Mouse (Mus musculus) right cerebral cortex, postnatal 25 days (tissue): ENCODE results near the gene Nme1.

Source experiments
- DNase-seq: peaks from one replicate; pipeline ENCODE4 v3.0.0; 2022

The Nme1 gene

DNA sequence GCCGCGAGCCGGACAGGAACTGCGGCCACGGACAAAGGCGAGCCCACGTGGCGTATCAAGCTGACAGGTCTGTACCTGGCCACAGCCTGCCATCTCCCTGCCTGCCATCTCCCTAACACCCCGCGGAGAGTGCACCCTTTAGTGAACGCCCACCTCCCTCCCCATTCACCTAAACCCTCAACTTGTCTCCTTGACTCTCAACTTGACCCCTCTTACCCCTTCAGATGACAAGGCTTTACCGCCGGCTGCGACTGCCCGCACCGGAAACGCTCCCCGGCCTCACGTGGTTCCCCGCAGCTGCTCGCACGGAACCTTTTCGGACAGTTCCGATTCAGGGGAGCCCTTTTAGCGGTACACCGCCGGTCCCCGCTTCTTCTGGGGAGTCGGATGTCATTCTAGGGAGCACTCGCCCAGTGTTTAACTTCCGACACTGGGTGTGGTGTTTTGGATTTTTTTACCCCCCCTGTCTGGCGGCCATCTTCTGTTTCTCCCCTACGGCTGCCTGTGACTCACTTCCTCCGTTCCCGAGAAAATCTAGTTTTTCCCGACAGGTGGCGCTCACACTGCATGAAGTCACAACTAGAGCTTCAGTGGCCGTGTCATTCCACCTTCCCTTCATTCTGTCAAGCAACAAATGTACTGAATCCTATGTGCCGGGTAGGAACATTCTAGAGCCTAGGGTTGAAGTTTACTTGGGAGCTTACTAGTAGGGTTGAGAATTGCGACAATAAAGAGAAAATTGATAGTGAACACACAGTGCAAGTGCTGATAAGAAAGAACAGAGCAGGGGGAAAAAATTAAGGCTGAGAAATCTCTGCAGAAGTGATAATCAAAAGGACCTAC lies at the start of gene Nme1, which contains the start of gene Gm20390:
Gene Nme1, minus strand, starts transcription at position 517 of the 843 bp plus-strand sequence.
Gene Gm20390, minus strand, starts transcription at position 289 of the 843 bp plus-strand sequence.
- DNase-seq, result peak; percentile 96

DNA sequence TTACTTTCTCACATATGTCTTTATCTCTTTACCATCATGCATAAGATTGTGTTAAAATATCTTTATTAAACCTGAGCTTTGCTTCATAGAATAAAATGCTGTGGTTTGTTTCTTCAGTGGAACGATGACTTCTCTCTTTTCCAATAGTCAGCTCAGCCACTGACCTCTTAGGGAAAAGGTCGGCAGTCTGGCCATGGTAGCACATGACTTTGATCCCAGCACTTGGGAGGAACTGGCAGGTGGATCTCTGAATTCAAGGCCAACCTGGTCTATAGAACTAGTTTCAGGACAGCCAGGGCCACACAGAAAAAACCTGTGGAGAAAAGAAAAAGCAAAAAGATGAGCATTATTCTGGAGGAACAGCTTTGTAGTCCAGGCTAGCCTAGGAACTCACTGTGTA lies 35.0 kb upstream of the Nme1 start:
- no peak for DNase-seq

DNA sequence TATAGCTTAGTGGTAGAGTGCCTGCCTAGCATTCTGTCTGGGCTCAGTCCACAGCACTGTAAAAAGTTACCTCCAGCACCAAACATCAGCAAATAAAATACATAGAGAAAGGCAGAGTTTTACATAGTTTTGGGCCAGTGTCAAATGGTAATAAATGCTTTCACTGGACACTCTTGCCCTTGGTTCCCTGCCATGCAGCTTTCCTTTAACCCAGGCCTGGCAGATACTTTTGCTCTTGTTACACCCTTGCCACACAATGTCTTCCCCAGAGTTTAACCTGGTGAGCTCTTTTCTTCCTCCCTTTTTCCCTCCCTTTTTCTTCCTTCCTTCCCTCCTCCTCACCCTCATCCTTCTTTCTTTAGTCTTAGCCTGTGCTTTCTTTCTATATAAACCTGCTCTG lies 31.0 kb upstream of the Nme1 start:
- DNase-seq, result no peak

DNA sequence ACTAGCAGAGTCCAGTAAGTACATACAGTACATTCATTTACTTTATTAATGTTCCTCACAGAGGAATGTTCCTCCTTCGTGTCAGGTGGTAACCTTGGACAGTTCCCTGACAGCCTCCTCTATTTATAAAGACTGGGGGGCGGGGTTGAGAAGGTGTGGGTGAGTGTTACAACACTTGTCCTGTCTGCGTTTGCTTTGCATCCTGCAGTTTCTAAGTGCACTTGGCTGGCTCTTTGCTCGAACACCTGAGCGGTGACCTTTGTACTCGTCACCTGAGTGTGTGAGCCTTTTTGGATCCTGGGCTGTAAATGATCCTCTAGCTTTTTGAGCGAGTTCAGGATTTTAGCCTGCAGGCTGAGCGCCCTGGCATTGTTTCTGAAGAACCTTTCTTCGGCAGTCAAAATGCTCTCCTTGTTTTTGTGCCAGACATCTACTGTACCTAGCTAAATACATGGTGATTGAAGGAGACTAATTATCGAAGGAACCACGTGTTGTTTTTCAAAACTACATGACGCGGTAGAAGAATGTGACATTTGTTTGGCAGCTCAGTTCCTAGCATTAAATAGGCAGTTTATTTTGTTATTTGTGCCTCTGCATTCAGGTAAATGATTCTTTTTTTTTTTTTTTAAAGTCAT lies 28.9 kb upstream of the Nme1 start:
- DNase-seq, result no peak

DNA sequence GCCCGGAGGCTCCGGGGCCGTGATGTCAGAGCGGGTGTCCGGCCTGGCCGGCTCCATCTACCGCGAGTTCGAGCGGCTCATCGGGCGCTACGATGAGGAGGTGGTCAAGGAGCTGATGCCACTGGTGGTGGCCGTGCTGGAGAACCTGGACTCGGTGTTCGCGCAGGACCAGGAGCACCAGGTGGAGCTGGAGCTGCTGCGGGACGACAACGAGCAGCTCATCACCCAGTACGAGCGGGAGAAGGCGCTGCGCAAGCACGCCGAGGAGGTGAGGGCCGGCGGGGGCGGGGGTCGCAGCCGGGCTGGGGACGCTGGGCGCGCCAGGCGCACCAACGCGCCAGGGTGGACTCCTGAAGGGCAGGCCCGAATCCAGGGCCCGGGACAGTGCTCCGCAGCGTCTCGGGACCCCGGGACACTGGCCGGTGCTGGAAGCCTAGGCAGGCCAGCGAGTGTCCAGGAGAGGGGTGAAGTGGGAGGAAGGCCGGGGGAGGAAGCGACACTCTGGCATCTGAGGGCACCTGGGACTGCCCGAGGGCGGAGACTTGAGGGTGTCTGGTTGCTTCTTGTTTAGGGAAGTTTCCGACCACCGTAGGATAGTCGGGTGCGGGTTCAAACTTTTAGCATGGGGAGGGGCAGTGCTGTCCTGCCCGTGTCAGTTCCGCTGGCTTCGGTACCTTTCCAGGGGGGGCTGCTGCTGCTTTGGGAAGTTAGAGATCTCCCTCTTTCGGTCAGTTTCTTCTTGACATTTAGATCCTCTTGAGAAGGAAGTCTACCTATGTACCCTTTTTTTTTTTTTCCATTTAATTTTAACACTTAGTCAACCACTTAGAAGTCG lies 28.2 kb upstream of the Nme1 start:
- no peak for DNase-seq

DNA sequence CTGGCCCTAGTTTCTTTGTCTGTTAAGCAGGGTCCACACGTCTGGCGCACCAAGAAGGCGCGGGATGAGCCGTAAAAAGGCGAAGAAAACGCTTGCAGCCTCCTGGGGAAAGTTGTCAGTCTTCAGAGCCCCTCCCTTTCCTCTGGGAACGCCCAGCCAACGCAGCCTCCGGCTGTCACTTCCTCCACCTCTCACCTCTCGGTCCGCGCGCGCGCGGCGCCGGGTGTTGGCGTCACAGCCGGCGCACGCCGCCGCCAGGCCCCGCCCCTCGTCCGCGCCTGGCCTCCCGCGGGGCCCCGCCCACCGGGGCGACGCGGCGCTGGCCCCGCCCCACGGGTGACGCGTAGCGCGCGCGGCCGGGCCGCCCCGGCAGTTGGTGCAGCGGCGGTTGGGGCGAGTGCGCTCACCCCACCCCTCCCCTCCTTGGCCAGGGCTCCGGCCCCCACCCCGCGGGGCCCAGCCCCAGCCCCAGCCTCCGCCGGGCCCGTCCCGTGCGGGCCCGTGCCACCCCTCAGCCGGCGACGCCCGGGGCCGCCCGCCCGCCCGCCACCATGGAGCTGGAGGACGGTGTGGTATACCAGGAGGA lies 27.5 kb upstream of the Nme1 start, which contains the start of gene Spag9:
Gene Spag9, plus strand, starts transcription at position 372 of the 586 bp plus-strand sequence.
- peak; percentile 93 for DNase-seq

DNA sequence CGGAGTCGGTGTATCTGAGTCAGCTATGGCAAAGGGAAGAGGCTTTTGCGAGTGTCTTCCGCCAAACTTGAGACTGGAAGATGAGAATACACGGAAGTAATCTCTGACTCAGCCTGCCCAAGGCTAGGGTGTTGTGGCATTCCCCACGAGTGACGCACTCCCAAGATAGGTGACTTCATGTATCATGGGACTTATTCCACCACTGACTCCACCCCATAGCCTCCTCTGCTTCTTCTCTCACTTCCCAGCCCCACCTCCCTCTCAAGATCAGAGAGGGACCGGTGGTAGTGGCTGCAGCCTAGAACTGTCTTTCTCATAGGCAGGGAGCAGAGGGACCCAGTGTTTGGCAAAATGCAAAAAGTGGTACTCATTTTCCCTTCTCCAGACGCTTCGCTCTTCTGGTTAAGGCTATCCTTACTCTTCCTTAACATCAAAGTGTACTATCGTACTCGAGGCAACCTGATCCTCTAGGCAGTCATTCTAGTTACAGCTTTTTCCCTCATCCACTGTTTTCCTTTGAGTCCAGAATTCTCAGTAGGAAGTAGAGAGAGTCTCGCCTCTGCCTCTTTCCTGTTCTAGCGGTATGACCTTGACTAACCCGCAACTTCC lies 26.9 kb upstream of the Nme1 start:
- DNase-seq, result peak; percentile 73

DNA sequence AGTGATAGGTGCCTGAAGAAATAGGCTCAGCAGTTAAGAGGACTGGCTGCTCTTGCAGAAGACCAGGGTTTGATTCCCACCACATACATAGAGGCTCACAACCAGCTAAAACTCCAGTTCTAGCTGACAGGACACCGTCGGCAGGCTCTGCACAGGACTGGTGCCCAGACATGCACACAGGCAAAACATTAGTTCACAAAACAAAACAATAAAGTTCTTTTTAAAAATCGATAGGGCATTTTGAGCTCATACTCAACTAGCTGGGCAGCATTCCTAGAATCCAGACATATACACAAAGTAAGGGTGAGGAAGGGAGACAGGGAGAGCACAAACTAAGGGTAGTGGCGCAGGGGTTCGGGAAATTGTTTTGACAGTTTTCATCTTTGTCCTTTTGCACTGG lies 26.2 kb upstream of the Nme1 start:
- DNase-seq, result no peak

DNA sequence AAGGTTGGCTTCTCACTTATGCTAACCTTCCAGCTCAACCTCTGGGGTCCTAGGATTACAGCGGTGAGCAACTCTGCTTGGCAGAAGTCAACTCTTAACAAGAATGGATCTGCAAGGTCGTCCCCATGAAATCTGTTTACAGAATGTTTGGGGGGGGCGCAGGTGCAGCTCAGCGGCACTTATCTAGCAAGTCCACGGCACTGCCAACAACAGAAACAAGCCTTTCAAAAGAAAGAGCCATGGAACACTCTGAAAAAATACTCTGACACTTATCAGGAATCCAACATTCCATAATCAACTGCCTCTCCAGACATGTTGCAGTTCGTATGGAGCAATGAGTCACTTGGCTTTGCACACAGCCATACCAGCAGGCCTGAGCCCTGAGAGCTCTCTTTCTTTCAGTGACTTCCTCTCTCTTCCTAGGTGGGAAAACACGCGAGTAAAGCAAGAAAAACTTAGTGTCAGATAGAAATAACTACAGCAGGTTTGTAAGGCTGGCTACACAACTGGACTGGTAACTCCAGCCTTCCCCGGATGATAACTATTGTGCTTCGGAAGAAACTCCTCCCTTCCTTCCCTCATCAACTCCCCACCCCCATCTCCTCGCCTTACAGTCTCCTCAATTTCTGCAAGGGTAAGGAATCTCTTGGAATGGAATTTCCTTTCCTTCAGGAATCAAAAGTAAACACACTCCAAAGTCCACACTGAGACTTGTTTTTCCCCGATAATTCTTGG lies 20.2 kb upstream of the Nme1 start:
- DNase-seq, result no peak

DNA sequence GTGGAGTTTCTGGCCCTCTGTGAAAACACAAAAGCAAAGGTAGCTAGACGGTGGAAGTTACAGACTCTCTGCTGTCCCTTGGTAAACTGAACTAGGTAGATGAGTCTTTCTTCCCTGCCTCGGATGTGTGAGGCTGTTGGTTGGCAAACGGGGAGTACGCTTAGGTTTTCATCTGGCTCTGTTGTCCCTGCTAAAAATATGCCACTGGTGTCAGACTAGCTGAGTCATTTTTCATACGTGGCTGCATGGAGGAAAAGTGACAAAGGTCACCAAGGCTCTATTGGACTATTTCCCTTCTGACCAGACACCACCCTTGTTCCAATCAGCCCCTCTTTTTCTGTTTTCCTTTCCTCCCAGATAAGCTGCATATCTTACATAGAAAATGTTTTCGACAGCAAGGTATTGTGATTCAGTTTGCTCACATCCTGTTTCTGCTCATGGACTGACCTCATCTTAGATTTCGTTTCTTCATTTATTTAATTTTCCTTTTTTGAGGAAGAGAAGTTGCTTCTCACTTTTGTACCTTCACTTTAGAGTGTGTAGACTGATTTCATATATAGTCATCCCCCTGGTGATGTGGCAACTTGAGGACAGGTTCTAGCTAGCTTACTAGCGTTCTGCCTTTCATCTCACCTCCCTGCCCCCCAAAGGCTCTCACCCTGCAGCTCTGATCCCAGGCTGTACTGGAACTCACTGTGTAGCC lies 19.5 kb upstream of the Nme1 start:
- no peak for DNase-seq

DNA sequence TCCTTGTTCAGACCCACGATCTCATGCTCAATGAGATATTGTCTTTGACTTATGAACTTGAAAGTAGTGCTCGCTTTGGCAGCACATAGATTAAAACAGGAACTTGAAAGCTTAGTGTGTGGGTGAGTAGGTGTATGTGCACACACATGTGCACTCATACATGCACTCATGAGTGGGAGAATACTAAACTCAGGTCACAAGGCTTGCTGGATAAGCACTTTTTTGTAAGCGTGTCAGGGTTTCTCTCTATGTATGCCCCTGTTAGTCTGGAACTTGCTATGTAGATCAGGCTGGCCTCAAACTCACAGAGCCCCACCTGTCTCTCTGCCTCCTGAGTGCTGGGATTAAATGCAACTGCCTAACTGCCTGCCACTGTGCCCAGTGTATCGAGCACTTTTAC lies 18.7 kb upstream of the Nme1 start:
- DNase-seq, result no peak

DNA sequence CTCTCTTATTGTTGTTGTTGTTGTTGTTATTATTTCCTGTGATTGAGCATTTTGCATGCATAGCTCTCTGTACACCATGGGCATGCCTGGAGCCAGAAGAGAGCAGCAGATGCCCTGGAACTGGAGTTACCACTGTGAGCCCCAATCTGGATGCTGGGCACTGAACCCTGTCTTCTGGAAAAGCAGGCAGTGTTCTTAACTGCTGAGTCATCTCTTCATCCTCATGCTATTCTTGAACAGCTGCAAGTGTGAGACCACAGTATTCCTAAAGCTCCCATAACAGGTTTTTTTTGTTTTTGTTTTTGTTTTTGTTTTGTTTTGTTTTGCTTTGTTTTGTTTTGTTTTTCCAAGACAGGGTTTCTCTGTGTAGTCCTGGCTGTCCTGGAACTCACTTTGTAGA lies 18.0 kb upstream of the Nme1 start:
- no peak for DNase-seq

DNA sequence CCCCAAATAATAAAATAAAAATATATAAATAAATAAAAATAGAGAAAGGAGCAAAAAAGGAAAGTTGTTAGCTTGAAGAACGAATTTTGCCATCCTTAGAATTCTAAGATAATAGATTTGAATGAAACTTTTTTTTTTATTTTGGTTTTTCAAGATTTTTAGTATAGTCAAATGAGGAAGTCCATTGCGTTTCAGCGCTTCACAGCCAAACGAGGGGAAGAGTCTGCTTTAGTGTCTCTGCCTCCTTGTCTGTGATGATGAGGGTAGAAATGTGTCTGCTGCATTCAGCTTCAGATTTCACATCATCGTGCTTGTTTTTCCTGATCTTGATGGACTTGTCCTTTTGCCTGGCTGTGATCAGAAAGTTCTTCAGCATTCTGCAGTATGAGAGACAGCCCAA lies 16.9 kb upstream of the Nme1 start:
- no peak for DNase-seq

DNA sequence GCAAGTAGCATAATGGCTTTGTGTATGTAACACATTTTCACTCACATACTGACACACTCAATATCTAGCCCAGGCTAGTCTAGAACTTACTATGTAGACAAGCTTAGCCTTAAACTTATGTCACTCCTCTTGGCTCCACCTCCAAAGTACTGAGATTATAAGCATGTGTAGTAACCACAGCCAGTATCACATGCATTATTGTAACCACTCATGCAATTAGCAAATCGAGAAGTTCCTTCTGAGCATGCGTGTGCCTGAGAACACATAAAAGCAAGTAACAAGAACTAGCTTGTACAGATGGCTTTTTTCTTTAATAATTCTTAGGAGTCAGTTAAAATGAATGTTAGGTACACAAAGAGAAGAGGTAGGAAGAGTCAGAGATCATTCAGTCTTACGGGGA lies 16.3 kb upstream of the Nme1 start:
- no peak for DNase-seq

DNA sequence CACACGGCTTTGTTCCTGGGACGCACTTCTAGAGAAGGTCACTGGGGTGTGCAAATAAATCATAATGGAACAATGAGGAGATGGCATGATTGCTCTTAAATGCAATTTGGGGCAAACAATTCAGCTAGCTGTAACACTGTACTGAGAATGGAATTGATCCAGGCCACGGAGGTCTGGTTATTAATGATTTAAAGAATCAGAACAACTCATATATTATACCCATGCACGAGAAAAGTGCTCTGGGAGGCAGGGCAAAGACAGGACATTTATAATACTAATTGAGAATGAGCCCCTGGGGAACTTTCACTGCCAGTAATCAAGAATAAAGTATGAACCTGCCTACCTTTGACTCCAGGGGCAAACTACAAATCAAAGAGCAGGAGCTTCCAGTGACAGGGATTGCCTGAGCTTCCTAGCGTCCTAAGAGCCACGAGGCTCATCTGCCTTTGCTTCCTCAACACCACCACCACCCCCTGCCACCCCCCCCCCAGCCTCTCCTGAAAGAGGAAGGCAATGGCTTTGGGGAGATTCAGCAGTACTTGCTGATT lies 11.3 kb upstream of the Nme1 start:
- no peak for DNase-seq

DNA sequence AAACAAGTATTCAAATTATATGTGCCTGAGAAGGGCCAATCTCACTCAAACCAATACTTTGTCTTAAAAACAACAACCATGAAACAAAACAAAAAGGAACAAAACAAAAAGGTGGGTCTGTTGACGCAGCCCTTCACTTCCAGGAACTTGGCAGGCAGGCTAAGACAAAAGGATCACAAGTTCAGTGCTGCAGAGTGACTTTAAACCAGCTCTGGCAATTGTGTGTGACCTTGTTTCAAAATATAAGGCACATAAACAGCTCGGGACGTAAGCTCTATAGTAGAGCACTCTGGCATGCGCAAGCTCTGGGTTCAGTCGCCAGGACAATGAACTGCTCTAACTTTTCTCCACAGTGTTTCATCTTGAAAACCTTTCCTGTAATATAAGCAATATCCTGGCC lies 4.6 kb upstream of the Nme1 start:
- no peak for DNase-seq

DNA sequence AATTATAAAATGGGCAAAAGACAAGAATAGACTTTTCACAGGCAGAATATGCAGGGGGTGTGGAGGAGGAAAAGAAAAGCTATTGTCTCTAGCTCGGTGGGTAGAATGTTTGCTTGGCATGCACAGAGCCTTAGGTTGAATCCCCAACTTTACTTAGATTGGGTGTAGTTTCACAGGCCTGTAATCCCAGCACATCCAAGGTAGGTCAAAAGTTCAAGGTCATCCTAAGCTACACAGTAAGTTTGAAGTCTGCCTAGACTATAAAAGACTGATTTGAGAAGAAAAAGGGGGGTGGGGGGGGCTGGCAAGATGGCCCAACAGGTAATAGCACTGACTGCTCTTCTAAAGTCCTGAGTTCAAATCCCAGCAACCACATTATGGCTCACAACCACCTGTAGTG lies 1.5 kb upstream of the Nme1 start:
- DNase-seq, result no peak

DNA sequence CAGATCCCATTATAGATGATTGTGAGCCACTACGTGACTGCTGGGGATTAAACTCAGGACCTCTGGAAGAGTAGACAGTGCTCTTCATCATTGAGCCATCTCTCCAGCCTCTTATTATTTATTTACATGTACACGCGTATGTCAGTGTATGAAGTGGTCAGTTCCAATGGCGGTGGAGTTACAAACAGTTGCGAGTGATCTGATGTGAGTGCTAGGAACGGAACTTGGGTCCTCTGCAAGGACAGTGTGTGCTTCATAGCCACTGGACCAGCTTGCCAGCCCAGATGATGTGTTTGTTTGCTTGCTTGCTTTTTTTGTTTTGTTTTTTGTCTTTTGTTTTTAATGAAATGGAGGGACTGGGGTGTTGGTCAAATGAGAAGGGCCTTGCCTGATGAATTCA lies 850 bp upstream of the Nme1 start:
- no peak for DNase-seq

DNA sequence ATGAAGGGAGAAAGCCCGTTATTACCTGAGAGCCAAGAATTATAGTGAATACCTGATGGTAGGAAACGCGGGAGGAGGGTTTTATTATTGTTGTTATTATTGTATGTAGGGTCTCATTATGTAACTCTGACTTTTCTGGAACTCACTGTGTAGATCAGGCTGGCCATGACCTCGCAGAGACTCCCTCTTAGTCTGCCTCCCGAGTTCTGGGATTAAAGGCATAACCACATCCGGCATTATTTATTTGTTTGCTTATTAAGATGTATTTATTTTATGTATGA lies 467 bp upstream of the Nme1 start:
- DNase-seq, result no peak

DNA sequence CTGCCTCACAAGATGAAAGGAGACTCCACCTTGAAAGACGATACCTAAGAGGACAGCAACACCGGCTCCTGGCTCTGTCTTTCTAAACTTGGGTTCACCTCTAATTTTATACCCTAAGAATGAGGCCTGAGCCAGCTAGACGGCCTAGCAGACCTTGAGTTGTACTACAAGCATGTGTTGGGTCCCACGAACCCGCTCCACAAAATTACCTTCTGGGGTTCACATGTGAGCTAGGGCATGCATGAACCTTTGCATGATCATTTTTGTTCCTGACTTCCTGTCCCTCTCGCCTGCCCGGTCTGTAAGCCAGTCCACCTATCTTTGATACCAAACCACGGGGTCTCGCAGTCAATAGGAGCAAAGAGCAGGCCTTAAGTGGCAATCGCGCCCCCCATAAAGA lies 940 bp downstream of the Nme1 start:
- no peak for DNase-seq

DNA sequence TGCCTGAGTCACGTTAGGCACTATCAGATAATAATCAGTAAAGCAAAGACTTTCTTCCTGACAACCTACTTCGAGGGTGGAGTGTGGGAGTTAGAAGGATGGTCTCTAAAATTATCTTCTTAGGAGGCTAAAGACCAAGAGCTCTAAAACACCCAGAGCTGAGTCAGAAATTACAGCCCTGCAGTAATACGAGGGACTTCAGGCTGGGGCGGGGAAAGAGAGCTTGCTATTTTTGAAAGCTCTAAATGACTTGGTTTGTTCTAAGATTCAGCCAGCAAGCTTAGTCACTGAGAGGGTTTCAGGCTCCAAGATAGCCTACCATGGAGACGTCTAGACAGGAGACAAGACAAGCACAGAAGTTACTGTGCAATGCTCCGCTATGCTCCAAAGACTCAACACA lies 2.9 kb downstream of the Nme1 start:
- no peak for DNase-seq
